Mouse (Mus musculus) brain, adult 2 months (tissue): ENCODE results near the gene Fasn.

ENCODE experiments used
- DNase-seq: peaks from one replicate; pipeline ENCODE4 v3.0.0; 2011; ENCODE audit warnings: low read depth, low spot score

Gene Fasn

GRCm38 (mm10) chr11:120828416-120828815, 4.1 kb upstream of the Fasn start:
- DNase-seq, result no peak

DNA sequence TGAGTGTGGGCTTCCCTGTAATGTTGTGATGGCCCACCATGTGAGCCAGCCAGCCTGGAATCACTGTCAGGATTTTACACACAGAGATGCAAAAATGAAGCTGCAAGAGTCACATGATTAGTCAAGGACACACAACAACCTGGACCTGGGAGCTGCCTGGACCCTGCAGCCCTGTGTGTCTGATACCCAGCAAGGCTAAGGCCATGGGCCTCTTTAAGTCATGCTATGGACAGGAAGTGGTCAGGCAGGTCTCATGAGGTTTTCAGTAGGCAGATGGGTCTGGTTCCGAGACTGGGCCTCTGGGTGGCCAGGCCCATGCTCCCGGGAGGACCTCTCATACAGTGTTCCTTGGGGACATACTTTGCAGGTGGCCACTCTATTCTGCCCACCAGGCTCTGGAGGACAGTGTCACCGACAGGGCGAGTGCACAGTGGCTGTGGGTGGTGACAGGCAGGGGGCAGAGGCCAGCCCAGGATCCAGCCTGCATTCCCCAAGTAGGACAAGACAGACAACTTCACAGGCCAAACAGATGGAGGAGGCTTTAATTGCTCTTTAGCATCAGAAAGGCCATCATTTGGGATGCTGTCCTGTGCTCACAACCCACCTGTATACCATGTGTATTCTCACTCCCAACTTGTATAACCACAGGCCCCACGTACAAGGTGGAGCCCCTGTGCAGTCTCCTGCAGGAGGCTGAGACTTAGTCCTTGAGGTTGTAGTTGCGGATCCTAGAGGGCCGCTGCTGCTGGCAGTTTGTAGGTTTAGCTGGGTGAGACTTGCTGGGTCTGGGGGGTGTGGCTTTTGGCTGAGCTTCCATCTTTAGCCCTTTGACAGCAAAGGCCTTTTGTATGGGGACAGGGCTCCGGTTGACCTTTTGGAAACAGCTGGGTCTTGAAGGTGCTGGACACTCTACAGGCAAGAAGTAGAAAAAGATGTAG, 1.9 kb upstream of the Fasn start:
- DNase-seq, result no peak

DNA sequence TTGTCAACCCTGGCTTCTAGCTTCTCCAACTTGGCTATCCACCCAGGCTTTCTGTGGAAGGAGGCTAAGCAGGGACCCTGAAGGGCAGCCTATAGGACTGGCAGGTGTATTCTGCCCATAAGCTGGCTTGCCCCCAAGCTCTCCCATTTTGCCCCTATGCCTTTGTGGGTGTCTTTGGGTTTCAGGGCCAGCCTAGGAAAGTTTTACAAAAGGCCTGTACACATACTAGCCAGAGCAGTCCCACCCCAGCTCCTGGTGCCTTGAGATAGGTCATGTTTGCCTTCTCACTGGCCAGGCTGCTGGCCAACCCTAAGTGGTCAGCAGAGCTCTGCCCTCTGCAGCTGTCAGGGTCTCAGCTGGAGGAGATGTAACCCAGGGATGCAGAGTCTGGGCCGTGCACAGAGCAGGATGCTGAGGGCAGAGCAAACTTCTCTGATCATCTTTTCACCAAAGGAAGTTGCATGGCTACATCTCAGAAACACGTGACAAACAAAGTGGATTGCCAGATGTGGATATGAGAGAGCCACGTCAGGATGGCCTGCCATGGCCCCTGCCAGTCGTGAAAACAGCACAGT, 1.0 kb upstream of the Fasn start:
- DNase-seq, result peak; percentile 20

DNA sequence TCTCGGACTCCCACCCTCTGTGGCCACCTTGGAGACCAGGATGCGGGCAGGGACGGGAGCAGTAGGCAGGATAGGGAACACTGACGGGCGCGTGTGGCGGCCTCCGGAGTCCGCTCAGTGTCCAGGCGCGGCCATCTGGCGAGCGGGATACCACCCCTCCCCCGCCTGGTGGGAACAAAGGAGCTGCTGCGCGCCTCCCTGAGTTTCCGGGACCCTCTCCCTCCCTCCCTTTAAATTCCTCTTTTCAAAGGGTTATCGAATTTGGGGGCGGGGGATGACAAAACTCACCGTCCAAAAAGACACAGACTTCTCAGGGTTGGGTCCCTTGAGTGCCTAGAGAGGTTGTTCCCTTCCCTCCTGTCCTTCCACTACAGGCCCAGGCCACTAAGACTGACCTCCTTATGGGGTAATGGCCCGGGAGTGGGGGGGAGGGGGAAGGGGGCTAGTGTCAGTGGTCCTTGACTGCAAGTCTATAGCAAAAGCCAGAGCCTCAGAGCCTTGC, 491 bp upstream of the Fasn start:
- DNase-seq, result no peak

DNA sequence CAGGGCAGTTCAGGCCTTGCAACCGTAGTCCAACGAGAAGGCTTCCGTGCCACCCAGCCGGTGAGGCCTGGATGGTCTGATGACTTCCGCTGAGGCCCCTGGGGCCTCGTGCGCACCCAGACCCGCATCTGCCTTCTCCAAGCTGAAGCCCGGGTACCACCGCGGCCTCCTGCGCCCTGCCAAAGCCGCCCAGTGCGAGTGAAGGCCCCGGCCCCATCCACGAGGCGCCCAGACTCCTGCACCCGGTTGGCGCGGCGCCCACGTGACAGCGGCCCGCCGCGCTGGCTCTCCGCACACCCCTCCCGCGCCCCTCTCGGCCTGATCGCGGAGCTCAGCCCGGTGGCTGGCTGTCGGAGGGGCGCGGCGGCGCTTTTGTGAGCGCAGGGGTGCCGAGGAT, 798 bp downstream of the Fasn start:
- DNase-seq, result peak; percentile 73

DNA sequence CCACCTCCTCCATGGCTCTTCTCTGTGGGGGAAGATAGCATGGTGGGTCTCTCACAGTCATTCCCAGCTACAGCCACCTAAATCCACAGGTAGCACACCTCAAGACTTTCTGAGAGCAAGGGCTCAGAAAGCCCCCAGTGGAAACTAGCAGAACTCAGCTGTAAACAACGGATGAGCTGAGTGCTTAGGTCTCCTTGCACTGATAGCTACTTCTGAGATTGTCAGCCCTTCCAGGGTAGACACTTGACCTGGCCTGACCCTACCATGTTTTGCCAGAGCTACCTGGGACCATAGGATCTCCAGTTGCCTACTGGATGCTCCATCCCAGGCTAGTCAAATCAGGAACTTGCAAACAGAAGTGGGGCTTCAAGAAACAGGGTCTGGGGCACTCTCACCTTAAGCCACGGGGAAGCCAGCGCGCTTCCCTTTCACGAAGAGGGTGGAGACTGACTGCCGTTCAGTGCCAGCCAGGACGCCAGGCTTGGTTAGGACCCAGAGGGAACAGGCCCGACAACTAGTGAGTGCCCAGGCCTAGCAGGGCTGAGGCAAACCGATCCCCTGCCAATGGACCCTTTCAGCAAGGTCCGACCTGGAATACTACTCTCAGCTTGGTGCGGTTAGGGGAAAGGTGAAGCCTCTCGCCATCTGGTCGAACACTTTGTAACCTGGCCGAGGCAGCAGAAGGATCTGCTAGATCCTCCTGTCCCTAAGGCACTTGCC, 1.4 kb downstream of the Fasn start:
- no peak for DNase-seq

DNA sequence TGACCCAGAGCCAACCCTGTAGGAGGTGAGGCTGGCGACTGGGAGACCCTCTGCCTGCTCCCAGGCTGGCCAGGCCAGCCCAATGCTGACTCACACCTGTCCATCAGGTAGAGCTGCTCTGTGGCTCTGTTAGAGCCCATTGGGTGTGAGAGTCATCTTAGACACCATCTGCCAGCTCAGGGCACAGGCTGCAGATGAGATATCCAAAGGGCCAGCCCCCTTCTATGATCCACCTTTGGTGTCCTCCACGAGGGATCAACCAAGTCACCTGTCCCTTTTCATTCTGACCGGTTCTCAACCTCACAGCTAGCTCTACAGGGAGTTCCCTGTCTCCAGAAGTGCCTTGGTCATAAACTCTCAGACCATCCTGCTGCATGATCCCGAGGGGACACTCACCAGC, 2.0 kb downstream of the Fasn start:
- DNase-seq, result no peak

DNA sequence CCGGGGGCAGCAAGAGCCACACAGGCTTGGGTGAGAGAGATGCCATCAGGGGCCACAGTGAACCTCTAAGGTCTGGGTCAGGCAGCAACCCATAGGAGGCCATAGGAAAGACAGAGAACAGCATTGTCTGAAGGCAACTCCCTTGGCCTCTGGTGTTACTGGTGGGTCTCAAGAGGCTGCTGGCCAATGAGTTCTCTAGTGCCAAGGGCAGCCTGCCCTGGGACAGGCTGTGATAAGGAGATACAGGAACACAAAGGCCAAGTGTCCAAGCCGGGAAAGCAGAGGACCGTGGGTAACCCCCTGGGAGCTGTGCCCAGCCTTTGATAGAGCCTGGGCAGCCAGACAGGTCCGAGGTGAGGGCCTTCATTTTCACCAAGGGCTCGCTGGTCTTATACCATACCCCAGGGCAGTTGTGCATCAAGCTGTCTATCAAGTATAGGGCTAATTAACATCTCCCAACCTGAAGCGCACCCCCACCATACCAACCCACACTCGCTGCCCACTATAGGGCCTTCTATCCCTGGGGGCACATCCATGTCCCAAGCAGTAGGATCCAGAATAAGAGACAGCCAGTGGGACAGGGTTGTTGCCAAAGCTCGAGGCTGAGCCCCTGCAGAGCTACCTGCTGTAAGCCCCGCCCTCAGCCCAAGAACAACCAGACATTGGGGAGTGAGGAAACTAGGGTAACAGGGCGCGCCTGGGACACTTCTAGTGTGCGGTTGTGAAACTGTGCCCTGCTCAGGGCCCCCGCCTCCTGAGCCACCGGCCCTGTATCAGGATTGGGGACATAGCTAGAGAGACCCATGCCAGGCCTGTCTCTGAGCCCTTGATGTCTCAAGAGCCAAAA, 3.0 kb downstream of the Fasn start:
- DNase-seq, result peak; percentile 74

- DNase-seq, result no peak
These were observed 3.8 kb downstream of the Fasn start for GRCm38 (mm10) chr11:120820546-120820945.

DNA sequence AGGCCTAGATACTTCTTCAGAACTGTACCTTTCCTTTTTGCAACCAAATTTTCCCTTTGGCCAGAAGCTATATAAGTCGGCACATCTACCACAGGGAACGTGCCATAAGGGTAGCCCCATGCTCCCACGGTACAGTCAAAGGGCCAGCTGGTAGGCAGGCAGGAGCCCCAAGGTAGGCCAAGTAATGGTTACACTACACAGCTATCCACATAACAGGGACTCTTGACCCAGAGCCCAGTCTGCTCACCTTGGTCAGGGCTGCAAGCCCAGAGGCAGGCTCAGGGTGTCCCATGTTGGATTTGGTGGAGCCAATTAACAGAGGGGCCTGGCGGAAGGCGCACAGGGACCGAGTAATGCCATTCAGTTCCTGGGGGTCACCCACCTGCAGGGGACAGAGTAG, 4.8 kb downstream of the Fasn start:
- peak; percentile 82 for DNase-seq

DNA sequence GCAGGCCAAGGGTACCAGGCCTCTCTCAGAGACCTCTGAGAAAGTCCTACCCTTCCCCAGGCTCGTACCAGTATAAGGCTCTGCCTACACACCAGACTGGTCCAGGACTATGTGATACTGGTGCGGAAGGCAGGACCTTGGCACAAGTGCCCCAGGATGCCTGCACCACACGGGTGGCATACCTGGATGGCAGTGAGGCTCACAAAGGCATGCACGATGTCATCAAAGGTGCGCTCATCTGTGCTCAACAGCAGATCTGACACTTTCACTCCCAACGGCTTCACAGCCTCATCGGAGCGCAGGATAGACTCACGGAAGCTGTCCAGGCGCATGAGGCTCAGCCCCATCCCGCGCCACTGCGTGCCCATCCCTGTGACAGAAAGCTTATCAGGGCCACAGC, 6.1 kb downstream of the Fasn start:
- DNase-seq, result no peak

DNA sequence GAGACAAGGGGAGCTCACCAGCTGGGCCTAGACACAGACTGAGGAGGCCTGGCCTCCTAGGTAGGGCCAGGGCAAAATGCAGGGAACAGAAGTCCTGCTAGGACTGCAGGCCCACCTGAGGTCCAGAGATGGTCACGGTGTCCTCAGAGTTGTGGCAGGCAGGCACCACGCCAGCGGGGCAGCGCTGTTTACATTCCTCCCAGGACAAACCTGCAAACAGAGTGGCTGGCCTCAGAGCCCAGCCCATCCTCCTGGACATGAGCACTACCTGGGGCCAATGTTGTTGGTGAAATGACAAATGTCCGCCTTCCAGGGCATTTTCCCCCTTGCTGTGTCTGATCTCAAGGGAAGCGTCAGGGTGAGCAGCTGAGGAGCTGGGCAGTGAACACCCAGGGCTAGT, 7.0 kb downstream of the Fasn start:
- no peak for DNase-seq

- peak; percentile 45 for DNase-seq
These were observed 12.3 kb downstream of the Fasn start for GRCm38 (mm10) chr11:120812068-120812467.

- no peak for DNase-seq
These were observed 16.3 kb downstream of the Fasn start for GRCm38 (mm10) chr11:120808010-120808409.

- DNase-seq, result no peak
These were observed 18.7 kb downstream of the Fasn start for GRCm38 (mm10) chr11:120805375-120806298.

GRCm38 (mm10) chr11:120804769-120805168, 19.6 kb downstream of the Fasn start:
- DNase-seq, result no peak

GRCm38 (mm10) chr11:120804274-120804673, 20.1 kb downstream of the Fasn start:
- DNase-seq, result no peak

DNA sequence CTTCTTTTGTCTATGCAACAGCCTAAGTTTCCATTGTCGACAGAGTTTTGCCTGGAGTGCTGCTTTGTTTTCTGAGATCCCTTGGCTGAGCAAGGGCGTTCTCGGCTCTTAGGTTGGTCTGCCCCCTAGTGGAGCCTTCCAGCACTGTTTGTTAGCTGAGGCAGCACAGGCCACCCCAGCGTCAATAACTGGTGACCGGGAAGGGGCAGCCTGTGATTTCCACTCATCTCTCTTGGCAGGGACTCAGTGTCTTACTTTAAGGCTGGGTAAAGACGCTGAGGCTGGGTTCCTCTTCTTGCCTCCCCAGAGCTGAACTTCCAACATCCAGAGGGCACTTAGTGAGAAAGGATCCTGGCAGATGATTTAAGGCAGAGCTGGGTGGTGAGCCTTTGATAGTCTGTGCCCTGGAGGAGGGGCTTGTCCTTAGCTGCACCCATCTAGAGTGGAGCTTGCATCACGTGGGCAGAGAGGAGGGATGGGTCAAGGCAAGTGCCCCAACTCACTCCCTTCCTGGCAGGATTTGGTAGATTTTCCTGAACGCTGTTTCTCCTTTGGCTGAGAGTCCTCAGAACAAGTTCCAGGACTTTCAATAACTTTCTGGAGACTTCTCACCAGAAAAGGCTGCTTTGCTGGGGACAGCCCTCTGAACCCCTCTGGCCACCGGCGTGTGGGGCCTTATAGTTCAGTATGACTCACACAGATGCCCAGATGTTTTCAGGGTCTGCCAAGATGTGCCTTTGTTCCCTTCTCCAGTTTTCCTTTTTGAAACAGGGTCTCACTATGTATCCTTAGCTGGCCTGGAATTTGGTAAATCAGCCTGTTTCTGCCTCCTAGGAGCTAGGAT, 24.1 kb downstream of the Fasn start:
- DNase-seq, result peak; percentile 90

- no peak for DNase-seq
These were observed 24.9 kb downstream of the Fasn start for GRCm38 (mm10) chr11:120799316-120799890.
